Mouse (Mus musculus) spleen, adult 2 months (tissue): ENCODE measurements around the gene Spata31d1a. TPM values are rescaled to one million over a fixed set of nuclear protein-coding genes. Genes with fewer than 3 reads are reported as not detected.

Experiments used
- DNase-seq, 2 experiments: peaks; one replicate each; pipeline versions ENCODE4 v3.0.0 to v3.0.0-alpha.2; 2012 to 2021; ENCODE audit warnings: low spot score in 2 of 2, low read depth in 1 of 2
- H3K27ac ChIP-seq: fragments of 200-500 bp; 2 replicates; pipeline ENCODE4 v1.5.1; 2012; ENCODE audit warnings: low read length, inconsistent platforms; ENCODE audit not compliant: insufficient read depth
- H3K27me3 ChIP-seq: fragments of 200-500 bp; 2 replicates; pipeline ENCODE4 v1.6.1; 2012; ENCODE audit warnings: mild to moderate bottlenecking, moderate library complexity, low read length, inconsistent platforms; ENCODE audit not compliant: control insufficient read depth, insufficient read depth
- H3K36me3 ChIP-seq: fragments of 200-500 bp; 2 replicates; pipeline ENCODE4 v1.6.1; 2012; ENCODE audit warnings: mild to moderate bottlenecking, low read length, inconsistent platforms; ENCODE audit not compliant: control insufficient read depth, insufficient read depth
- H3K4me1 ChIP-seq: fragments of 200-500 bp; 2 replicates; pipeline ENCODE4 v1.6.1; 2011; ENCODE audit warnings: inconsistent platforms; ENCODE audit not compliant: control insufficient read depth, insufficient read depth, insufficient read length
- H3K4me3 ChIP-seq: fragments of 200-500 bp; 2 replicates; pipeline ENCODE4 v1.5.1; 2011; ENCODE audit warnings: mild to moderate bottlenecking, inconsistent platforms; ENCODE audit not compliant: insufficient read depth, insufficient read length; ENCODE audit errors: extremely low read depth
- CTCF ChIP-seq: fragments of 200-500 bp; IDR thresholded peaks from 2 replicates; pipeline ENCODE4 v1.5.1; 2011; ENCODE audit warnings: mild to moderate bottlenecking, inconsistent platforms; ENCODE audit not compliant: insufficient read depth, insufficient read length, insufficient replicate concordance; ENCODE audit errors: extremely low read depth
- POLR2A ChIP-seq: fragments of 200-500 bp; IDR thresholded peaks from 2 replicates; pipeline ENCODE4 v1.6.1; 2011; ENCODE audit warnings: low read depth, low read length, inconsistent platforms
- WGBS: fragments of 180-500 bp; shearing (Covaris S2); methylation state at CpG from one replicate; pipeline ENCODE4 v1.1.7; 2018; 5-methylcytosine and 5-hydroxymethylcytosine counted together
- polyA plus RNA-seq: library from polyadenylated mRNA; depleted of rRNA; stranded (reverse); fragments of >200 nt; gene quantifications from 2 replicates; pipeline ENCODE4 v1.2.3, GENCODE M21; 2012; rRNA removed

The Spata31d1a gene
- not detected in 2 replicates for polyA plus RNA-seq

- no peaks in the 10 kb centered on the region for H3K27me3 ChIP-seq
- no peak within 1 kb of the TSS for H3K4me3 ChIP-seq
- 87% methylated on average over 15 of the region's 15 CpGs for WGBS
- no peak for DNase-seq
- H3K4me1 ChIP-seq: no peaks in the 10 kb centered on the region; the same call in 1 of the 2 replicates
- no peak within 1 kb of the TSS for H3K27ac ChIP-seq
- no peaks in the 10 kb centered on the region for H3K36me3 ChIP-seq
- TF ChIP-seq POLR2A: no peak
- TF ChIP-seq CTCF: no peak
Measured at GRCm38 (mm10) chr13:59710230-59710629, at the start of gene Spata31d1a. Spata31d1a (minus strand) TSS chr13:59710330.

DNA sequence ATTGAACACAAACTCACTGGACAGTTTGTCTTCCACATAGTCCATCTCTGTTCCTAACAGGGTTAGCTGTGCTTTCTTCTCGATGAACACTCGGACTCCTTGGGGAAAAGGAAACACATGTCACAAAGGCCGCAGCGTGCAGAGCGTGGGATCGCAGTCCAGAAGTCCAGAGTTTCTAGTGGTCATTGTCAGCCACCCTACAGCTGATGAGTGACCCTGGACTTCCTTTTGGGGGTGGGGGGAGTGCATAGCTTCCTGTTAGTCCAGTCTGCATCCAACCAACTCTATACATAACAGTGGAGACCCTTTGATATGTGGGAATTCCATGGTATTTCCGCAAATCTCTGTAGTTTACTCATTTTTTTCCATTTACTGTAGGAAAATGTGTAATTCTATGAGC lies 46.8 kb upstream of the Spata31d1a start:
- no peaks in the 10 kb centered on the region for H3K27me3 ChIP-seq
- H3K27ac ChIP-seq: no peak overlapping the region
- H3K4me1 ChIP-seq: no peaks in the 10 kb centered on the region
- TF ChIP-seq CTCF (no peak), POLR2A (no peak)
- 92% methylated on average over 7 of the region's 7 CpGs for WGBS
- H3K36me3 ChIP-seq: peaks cover 21% of the 10 kb centered on the region
- H3K4me3 ChIP-seq: no peak overlapping the region
- DNase-seq: no peak

DNA sequence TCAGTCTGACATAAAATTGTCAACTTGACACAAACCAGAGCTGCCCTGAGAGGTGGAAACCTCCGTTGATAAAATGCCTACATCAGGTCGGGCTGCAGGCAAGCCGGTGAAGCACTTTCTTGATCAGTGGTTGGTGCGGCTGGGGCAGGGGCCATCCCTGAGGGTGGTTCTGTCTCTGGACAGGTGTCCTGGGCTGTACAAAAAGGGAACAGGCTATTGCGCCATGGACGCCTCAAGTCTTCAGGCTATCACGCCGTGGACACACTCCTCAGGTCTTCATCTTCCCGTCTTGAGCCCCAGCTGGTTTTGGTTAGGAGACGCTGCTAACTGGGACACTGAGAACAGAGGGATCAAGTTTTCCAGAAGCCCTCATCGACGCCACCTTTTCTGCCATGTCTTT lies 40.2 kb upstream of the Spata31d1a start:
- DNase-seq: no peak
- H3K4me1 ChIP-seq: no peaks in the 10 kb centered on the region
- no peaks in the 10 kb centered on the region for H3K27me3 ChIP-seq
- TF ChIP-seq POLR2A (no peak), CTCF (no peak)
- no peak overlapping the region for H3K4me3 ChIP-seq
- H3K36me3 ChIP-seq: peaks cover 6% of the 10 kb centered on the region
- H3K27ac ChIP-seq: no peak overlapping the region
- 86% methylated on average over 12 of the region's 12 CpGs for WGBS

DNA sequence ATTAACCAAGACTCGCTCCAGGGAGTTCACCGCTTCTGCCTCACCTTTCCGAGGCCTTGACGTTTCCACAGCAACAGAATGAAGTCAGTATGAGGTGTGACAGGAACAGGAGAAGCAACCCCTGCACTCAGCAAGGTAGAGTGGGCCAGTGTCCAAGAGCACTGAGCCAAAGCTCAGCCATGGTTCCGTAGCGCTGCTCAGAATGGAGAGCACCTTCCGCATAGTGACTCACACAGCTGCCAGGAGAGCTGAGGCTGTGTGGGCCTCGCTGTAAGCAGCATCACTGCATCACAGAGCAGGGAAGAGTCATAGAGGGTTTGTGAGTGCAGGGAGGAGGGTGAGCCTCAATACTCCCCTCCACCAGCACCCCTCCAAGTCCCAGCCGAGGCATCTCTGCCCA lies 36.6 kb upstream of the Spata31d1a start, which contains the start of gene 1700014D04Rik:
TSS of gene 1700014D04Rik (minus strand) at position 42 of the 400 bp plus-strand sequence.
- WGBS: 95% methylated on average over 9 of the region's 9 CpGs
- H3K4me1 ChIP-seq: no peaks in the 10 kb centered on the region
- no peak for DNase-seq
- no peaks in the 10 kb centered on the region for H3K27me3 ChIP-seq
- no peaks in the 10 kb centered on the region for H3K36me3 ChIP-seq
- H3K4me3 ChIP-seq: no peak within 1 kb of the TSS
- no peak for TF ChIP-seq CTCF
- no peak for TF ChIP-seq POLR2A
- no peak within 1 kb of the TSS for H3K27ac ChIP-seq

GRCm38 (mm10) chr13:59746164-59746563 lies 36.0 kb upstream of the Spata31d1a start:
- H3K4me1 ChIP-seq: no peaks in the 10 kb centered on the region
- no peaks in the 10 kb centered on the region for H3K27me3 ChIP-seq
- no peaks in the 10 kb centered on the region for H3K36me3 ChIP-seq
- no peak for DNase-seq
- TF ChIP-seq POLR2A: no peak
- no peak for TF ChIP-seq CTCF
- WGBS: 97% methylated on average over 6 of the region's 6 CpGs
- H3K27ac ChIP-seq: no peak overlapping the region
- no peak overlapping the region for H3K4me3 ChIP-seq

DNA sequence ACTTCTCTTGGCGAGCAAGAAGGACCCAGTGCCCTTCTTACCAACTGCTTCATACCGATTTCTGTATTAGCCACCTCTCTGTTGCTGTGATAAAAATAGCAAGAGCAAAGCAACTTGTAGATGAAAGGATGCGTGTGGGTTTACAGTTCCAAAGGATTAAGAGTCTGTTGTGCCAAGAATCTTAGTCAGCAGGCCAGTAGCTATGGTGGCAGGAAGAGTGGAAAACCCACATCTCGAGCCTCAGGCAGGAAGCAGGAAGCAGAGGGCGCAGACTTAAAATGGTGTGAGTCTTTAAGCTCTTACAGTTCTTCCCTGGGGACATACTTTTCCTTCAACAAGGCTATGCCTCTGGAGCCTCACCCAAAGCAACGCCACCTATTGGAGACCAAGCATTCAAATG lies 35.3 kb upstream of the Spata31d1a start:
- no peak for TF ChIP-seq CTCF
- TF ChIP-seq POLR2A: no peak
- WGBS: 44% methylated on average over 6 of the region's 6 CpGs
- DNase-seq: no peak
- H3K27ac ChIP-seq: no peak overlapping the region
- no peaks in the 10 kb centered on the region for H3K4me1 ChIP-seq
- H3K36me3 ChIP-seq: no peaks in the 10 kb centered on the region
- H3K27me3 ChIP-seq: no peaks in the 10 kb centered on the region
- H3K4me3 ChIP-seq: no peak overlapping the region

- WGBS: 44% methylated on average over 10 of the region's 10 CpGs
- TF ChIP-seq CTCF (no peak), POLR2A (no peak)
- no peaks in the 10 kb centered on the region for H3K27me3 ChIP-seq
- H3K4me1 ChIP-seq: no peaks in the 10 kb centered on the region
- H3K36me3 ChIP-seq: no peaks in the 10 kb centered on the region
- no peak overlapping the region for H3K27ac ChIP-seq
- no peak for DNase-seq
- no peak overlapping the region for H3K4me3 ChIP-seq
Measured at GRCm38 (mm10) chr13:59741697-59742096, 31.6 kb upstream of the Spata31d1a start.
